Mouse (Mus musculus) neutrophil, adult 83 days (primary cell): ENCODE data around the gene Vmn1r72. TPM values are rescaled to one million over a fixed set of nuclear protein-coding genes. Genes with fewer than 3 reads are reported as not detected.

ENCODE experiments used
- total RNA-seq, 2 experiments: library from RNA; stranded (reverse); gene quantifications; one replicate each; pipeline ENCODE4 v1.2.4; 2023

Gene Vmn1r72
- total RNA-seq, result under 1 TPM; 0.11 to 0.20 TPM

DNA sequence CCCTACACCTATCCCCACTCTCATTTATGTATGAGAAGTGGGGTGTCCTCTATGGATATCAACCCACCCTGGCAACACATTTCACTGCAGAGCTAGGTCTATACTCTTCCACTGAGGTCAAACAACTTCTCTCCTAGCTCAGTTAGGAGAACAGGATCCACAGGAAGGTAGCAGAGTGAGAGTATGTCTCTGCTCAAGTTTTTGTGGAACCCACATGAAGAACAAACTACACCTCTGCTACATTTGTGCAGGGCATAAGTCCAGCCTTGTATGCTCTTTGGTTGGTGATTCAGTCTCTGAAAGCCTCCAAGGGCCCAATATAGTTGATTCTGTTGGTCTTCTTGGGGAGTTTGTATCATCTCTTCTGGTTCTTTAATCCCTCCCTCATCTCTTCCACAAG, at the start of gene Vmn1r72:
Gene Vmn1r72, minus strand, starts transcription at position 101 of the 400 bp plus-strand sequence.

Other genes with a start within 250 kb of the Vmn1r72 start
- not detected for gene Zscan4-ps2, start 165.8 kb downstream of the Vmn1r72 start, total RNA-seq
- not detected for gene Zscan4-ps3, start 70.8 kb downstream of the Vmn1r72 start, total RNA-seq
- gene Vmn1r73, start 50.1 kb upstream of the Vmn1r72 start, total RNA-seq, result not detected
- not detected for gene Vmn1r74, start 153.8 kb upstream of the Vmn1r72 start, total RNA-seq
- not detected for gene Vmn1r75, start 194.5 kb upstream of the Vmn1r72 start, total RNA-seq